Mouse (Mus musculus) megakaryocyte-erythroid progenitor cell, adult 5 weeks (primary cell): ENCODE results near the gene Gzmf. TPM values are rescaled to one million over a fixed set of nuclear protein-coding genes. Genes with fewer than 3 reads are reported as not detected.

ENCODE experiments used
- polyA plus RNA-seq: library from polyadenylated mRNA; stranded (reverse); fragments of >175 nt; gene quantifications from 2 replicates; pipeline ENCODE4 v1.2.3, GENCODE M21; 2012

The Gzmf gene
- polyA plus RNA-seq: not detected in 2 replicates

GRCm38 (mm10) chr14:56211317-56211716, at the start of gene Gzmf:
Gene Gzmf, minus strand, starts transcription at chr14:56211417.

GRCm38 (mm10) chr14:56234556-56234955, 23.3 kb upstream of the Gzmf start, which contains the start of gene Gzmc:
Gene Gzmc, minus strand, starts transcription at chr14:56234656.

GRCm38 (mm10) chr14:56174499-56174898, 36.7 kb downstream of the Gzmf start, which contains the start of gene Gzmn:
Gene Gzmn, minus strand, starts transcription at chr14:56174599.

GRCm38 (mm10) chr14:56159479-56159878, 51.7 kb downstream of the Gzmf start, which contains the start of gene Gzmg:
Gene Gzmg, minus strand, starts transcription at chr14:56159579.

Other genes starting within 250 kb of the Gzmf start
- not detected in 2 replicates for gene Mcpt1, start 193.4 kb downstream of the Gzmf start, polyA plus RNA-seq
- gene Mcpt9, start 180.9 kb downstream of the Gzmf start, polyA plus RNA-seq: not detected in 2 replicates
- not detected in 2 replicates for gene Mcpt2, start 169.4 kb downstream of the Gzmf start, polyA plus RNA-seq
- gene Mcpt4, start 149.1 kb downstream of the Gzmf start, polyA plus RNA-seq: not detected in 2 replicates
- 6.3 and 6.6 TPM in 2 replicates for gene Mcpt8, start 126.1 kb downstream of the Gzmf start, polyA plus RNA-seq
- 802 and 1,283 TPM in 2 replicates for gene Ctsg, start 108.8 kb downstream of the Gzmf start, polyA plus RNA-seq
- gene Gzme, start 90.8 kb downstream of the Gzmf start, polyA plus RNA-seq: not detected in 2 replicates
- gene Gzmd, start 78.8 kb downstream of the Gzmf start, polyA plus RNA-seq: not detected in 2 replicates
- gene Gzmg, start 51.8 kb downstream of the Gzmf start, polyA plus RNA-seq: not detected in 2 replicates
- not detected in 2 replicates for gene Gzmn, start 36.8 kb downstream of the Gzmf start, polyA plus RNA-seq
- not detected in 2 replicates for gene Gzmc, start 23.2 kb upstream of the Gzmf start, polyA plus RNA-seq
- gene Gzmb, start 50.8 kb upstream of the Gzmf start, polyA plus RNA-seq: 2.1 and 2.5 TPM in 2 replicates
- not detected in 2 replicates for gene Atp12a, start 153.7 kb upstream of the Gzmf start, polyA plus RNA-seq
- 0.17 and 0.39 TPM in 2 replicates for gene Rnf17, start 191.2 kb upstream of the Gzmf start, polyA plus RNA-seq